Mouse (Mus musculus): Measurements from ENCODE around the gene Actb.

Actb gene

GRCm38 (mm10) chr5:142906532-142907047 lies at the start of gene Actb:
Gene Actb, minus strand, starts transcription at chr5:142906754.
- DNase-seq: peak; percentile 97

GRCm38 (mm10) chr5:142953641-142954040 lies 47.1 kb upstream of the Actb start:
- DNase-seq: no peak

- DNase-seq: no peak
Measured at GRCm38 (mm10) chr5:142950405-142950804, 43.9 kb upstream of the Actb start.

- DNase-seq: no peak
Measured at GRCm38 (mm10) chr5:142949580-142949979, 43.0 kb upstream of the Actb start.

- no peak for DNase-seq
Measured at GRCm38 (mm10) chr5:142947460-142947859, 40.9 kb upstream of the Actb start.

GRCm38 (mm10) chr5:142944979-142945682 lies 38.6 kb upstream of the Actb start:
- no peak for DNase-seq

- no peak for DNase-seq
Measured at GRCm38 (mm10) chr5:142940393-142940792, 33.8 kb upstream of the Actb start.

- no peak for DNase-seq
Measured at GRCm38 (mm10) chr5:142937956-142938727, 31.6 kb upstream of the Actb start.

- peak; percentile 77 to 83 for DNase-seq
Measured at GRCm38 (mm10) chr5:142936336-142936719, 29.8 kb upstream of the Actb start.

- DNase-seq: peak; percentile 88 to 92
Measured at GRCm38 (mm10) chr5:142935642-142936335, 29.2 kb upstream of the Actb start.

- no peak for DNase-seq
Measured at GRCm38 (mm10) chr5:142932731-142933130, 26.2 kb upstream of the Actb start.

GRCm38 (mm10) chr5:142932084-142932685 lies 25.6 kb upstream of the Actb start:
- peak; percentile 79 to 91 for DNase-seq

- DNase-seq: no peak
Measured at GRCm38 (mm10) chr5:142931241-142931745, 24.7 kb upstream of the Actb start.

GRCm38 (mm10) chr5:142929400-142929752 lies 22.8 kb upstream of the Actb start:
- no peak for DNase-seq

GRCm38 (mm10) chr5:142928749-142929399 lies 22.3 kb upstream of the Actb start:
- peak; percentile 91 to 93 for DNase-seq

GRCm38 (mm10) chr5:142927341-142927930 lies 20.9 kb upstream of the Actb start:
- DNase-seq: no peak

- DNase-seq: no peak
Measured at GRCm38 (mm10) chr5:142926940-142927228, 20.3 kb upstream of the Actb start.

GRCm38 (mm10) chr5:142926204-142926939 lies 19.8 kb upstream of the Actb start:
- peak; percentile 68 to 76 for DNase-seq

- no peak for DNase-seq
Measured at GRCm38 (mm10) chr5:142924336-142924959, 17.9 kb upstream of the Actb start.

- no peak for DNase-seq
Measured at GRCm38 (mm10) chr5:142923781-142924180, 17.2 kb upstream of the Actb start.

GRCm38 (mm10) chr5:142922251-142922650 lies 15.7 kb upstream of the Actb start:
- DNase-seq: no peak

Data from lung, adult 18-20 months (tissue).